Mouse (Mus musculus): ENCODE data around the gene Slc16a12. TPM values are rescaled to one million over a fixed set of nuclear protein-coding genes. Genes with fewer than 3 reads are reported as not detected.

The Slc16a12 gene
- polyA plus RNA-seq, 1 experiment = 2.0 TPM

DNA sequence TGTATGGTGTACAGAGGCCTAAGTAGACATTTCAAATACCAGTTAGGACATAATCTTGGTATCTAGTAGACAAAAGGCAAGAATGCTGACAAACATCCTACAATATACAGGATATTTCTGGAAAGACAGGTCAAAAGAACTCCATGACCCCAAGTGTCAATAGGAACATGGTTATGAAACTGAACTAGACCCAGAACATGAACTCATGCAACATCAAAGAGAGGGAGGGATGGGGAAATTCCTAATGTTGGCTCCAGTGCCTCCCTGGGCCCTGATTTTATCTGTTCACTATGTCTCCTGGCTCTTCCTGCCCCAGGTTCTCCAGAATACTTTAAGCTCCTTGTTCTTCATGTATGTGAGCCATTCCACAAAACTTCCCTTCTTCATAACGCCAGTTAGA is 31.2 kb downstream of the Slc16a12 start:
- Histone ChIP-seq H3K27ac (ENCODE audit: insufficient read depth, low read length) (no peak overlapping the region), H3K4me3 (ENCODE audit: insufficient read depth, low read length) (no peak overlapping the region), H3K4me1 (ENCODE audit: control insufficient read depth, insufficient read depth, low read length) (no peaks in the 10 kb centered on the region)
- no peak for TF ChIP-seq POLR2A (IDR thresholded peaks at IDR 0.05; ENCODE audit: extremely low read depth, insufficient read depth, low read length)
- TF ChIP-seq CTCF (IDR thresholded peaks at IDR 0.05; ENCODE audit: extremely low read depth, insufficient read depth, low read length) = no peak

DNA sequence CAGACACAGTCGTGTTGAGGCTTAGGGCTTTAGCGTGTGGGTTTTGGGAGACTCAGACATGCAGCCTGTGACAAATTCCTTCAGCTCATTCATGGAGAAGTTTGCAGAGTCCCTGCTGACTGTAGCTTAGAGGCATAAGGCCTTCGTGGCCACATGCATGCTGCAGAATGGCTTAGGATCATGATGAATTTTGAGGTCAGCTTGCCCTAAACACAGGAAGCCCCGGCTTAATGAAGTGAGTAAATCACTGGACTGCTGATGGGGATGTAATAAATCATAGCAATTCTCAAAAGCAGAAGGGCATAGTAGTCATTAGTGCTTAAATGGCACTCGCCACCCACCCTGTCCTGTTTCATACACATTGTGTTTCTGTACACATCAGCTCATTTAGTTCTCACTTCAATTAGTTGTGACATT is 32.8 kb downstream of the Slc16a12 start:
- H3K27ac ChIP-seq (ENCODE audit: insufficient read depth, low read length) = no peak overlapping the region
- no peaks in the 10 kb centered on the region for H3K4me1 ChIP-seq (ENCODE audit: control insufficient read depth, insufficient read depth, low read length)
- TF ChIP-seq POLR2A (IDR thresholded peaks at IDR 0.05; ENCODE audit: extremely low read depth, insufficient read depth, low read length) (no peak), CTCF (IDR thresholded peaks at IDR 0.05; ENCODE audit: extremely low read depth, insufficient read depth, low read length) (no peak)
- no peak overlapping the region for H3K4me3 ChIP-seq (ENCODE audit: insufficient read depth, low read length)

DNA sequence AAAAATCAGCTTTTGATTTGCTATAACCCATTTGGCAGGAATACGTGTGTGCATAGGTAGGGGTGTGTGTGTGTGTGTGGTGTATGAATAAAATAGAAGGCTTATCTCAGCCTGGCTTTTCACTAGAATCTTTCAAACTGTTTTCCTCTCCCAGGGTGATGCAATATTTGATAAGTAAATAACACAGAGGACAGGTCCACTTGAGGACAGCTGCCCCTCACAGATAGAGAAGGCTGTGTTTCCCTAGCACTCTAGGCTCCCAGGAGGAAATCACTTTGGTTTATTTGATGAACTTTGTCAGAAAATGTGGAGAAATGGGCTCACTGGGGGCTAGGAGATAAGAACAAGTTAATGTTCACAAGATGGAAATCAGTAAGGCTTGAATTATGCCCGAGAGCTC is 35.0 kb downstream of the Slc16a12 start:
- no peak overlapping the region for H3K4me3 ChIP-seq (ENCODE audit: insufficient read depth, low read length)
- no peak overlapping the region for H3K27ac ChIP-seq (ENCODE audit: insufficient read depth, low read length)
- TF ChIP-seq POLR2A (IDR thresholded peaks at IDR 0.05; ENCODE audit: extremely low read depth, insufficient read depth, low read length) = no peak
- TF ChIP-seq CTCF (IDR thresholded peaks at IDR 0.05; ENCODE audit: extremely low read depth, insufficient read depth, low read length) = no peak
- no peaks in the 10 kb centered on the region for H3K4me1 ChIP-seq (ENCODE audit: control insufficient read depth, insufficient read depth, low read length)

DNA sequence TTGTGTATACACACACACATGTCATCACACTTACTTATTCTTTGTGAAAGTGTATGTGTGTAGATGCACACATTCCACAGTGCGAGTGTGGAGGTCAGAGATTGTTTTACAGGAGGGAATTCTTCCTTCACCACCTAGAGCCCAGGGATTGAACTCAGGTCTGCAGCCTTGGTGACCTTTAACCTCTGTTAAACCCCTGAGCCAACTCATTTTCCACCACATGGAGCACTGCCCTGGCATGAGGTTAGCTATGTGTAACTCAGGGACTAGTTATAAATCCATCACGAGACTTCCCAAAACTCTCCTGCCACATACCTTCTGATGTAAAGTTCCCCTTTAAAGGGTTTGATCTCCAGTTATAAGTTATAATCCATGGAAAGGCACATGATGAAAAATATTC is 38.9 kb downstream of the Slc16a12 start:
- Histone ChIP-seq H3K27ac (ENCODE audit: insufficient read depth, low read length) (no peak overlapping the region), H3K4me1 (ENCODE audit: control insufficient read depth, insufficient read depth, low read length) (no peaks in the 10 kb centered on the region), H3K4me3 (ENCODE audit: insufficient read depth, low read length) (no peak overlapping the region)
- TF ChIP-seq CTCF (IDR thresholded peaks at IDR 0.05; ENCODE audit: extremely low read depth, insufficient read depth, low read length) (no peak), POLR2A (IDR thresholded peaks at IDR 0.05; ENCODE audit: extremely low read depth, insufficient read depth, low read length) (no peak)

DNA sequence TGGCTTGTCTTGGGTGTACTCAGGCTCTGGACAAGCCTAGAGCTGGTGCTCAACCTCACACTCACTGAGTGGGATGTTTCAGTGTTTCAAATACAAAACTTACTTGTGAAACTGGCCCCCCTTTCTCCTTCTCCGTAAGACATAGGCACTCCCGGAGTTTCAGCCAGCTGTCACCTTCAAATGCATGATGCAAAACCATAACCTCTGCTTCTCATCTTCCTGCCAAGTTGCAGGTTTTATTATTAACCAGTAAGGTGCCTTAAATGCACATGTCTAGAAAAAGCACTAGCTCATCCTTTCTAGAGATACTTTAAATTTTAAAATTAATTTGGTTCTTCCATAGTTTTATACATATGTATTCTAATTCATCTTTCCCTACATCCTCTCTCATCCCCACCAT is 39.5 kb downstream of the Slc16a12 start:
- H3K27ac ChIP-seq (ENCODE audit: insufficient read depth, low read length) = no peak overlapping the region
- no peak overlapping the region for H3K4me3 ChIP-seq (ENCODE audit: insufficient read depth, low read length)
- TF ChIP-seq POLR2A (IDR thresholded peaks at IDR 0.05; ENCODE audit: extremely low read depth, insufficient read depth, low read length) = no peak
- TF ChIP-seq CTCF (IDR thresholded peaks at IDR 0.05; ENCODE audit: extremely low read depth, insufficient read depth, low read length) = no peak
- no peaks in the 10 kb centered on the region for H3K4me1 ChIP-seq (ENCODE audit: control insufficient read depth, insufficient read depth, low read length)

DNA sequence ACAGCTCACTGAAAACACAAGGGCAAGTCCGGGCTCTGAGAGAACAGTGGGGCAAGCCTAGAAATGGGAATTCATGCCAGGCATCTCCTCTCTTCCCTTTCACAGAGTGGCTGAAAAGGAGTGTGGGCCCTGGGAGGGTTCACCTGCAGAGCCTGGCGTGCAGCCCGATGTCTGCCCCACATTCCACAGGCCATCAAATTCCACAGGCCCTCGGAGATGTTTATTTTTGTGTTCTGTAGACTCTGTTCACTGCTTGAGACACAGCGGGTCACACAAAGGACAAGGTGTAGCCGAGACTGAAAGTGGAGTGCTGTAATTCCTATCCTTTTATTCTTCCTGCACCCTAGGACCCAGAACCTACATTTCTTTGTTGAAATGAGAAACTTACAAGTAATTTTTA is 40.8 kb downstream of the Slc16a12 start:
- Histone ChIP-seq H3K4me3 (ENCODE audit: insufficient read depth, low read length) (no peak overlapping the region), H3K4me1 (ENCODE audit: control insufficient read depth, insufficient read depth, low read length) (no peaks in the 10 kb centered on the region), H3K27ac (ENCODE audit: insufficient read depth, low read length) (no peak overlapping the region)
- TF ChIP-seq POLR2A (IDR thresholded peaks at IDR 0.05; ENCODE audit: extremely low read depth, insufficient read depth, low read length) (no peak), CTCF (IDR thresholded peaks at IDR 0.05; ENCODE audit: extremely low read depth, insufficient read depth, low read length) (no peak)

DNA sequence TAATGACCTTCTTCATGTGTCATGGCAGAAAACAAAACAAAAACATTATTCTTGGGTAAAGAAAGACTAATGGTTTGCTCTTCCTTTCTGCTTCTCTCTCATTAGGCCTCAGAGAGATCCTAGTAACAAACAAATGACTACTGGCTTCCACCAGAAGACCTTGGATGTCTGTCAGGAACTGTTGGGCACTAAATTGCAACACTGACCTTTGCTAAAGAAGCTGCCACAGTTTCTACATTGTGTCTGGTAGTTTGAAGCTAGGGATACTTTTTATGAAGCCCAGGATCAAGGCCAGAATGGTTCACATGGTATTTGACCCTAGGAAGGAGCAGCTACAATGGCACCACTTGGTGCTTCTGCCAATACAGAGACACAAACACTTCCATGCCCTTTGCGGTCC is 41.9 kb downstream of the Slc16a12 start:
- Histone ChIP-seq H3K27ac (ENCODE audit: insufficient read depth, low read length) (no peak overlapping the region), H3K4me3 (ENCODE audit: insufficient read depth, low read length) (no peak overlapping the region), H3K4me1 (ENCODE audit: control insufficient read depth, insufficient read depth, low read length) (no peaks in the 10 kb centered on the region)
- TF ChIP-seq POLR2A (IDR thresholded peaks at IDR 0.05; ENCODE audit: extremely low read depth, insufficient read depth, low read length) (no peak), CTCF (IDR thresholded peaks at IDR 0.05; ENCODE audit: extremely low read depth, insufficient read depth, low read length) (no peak)

DNA sequence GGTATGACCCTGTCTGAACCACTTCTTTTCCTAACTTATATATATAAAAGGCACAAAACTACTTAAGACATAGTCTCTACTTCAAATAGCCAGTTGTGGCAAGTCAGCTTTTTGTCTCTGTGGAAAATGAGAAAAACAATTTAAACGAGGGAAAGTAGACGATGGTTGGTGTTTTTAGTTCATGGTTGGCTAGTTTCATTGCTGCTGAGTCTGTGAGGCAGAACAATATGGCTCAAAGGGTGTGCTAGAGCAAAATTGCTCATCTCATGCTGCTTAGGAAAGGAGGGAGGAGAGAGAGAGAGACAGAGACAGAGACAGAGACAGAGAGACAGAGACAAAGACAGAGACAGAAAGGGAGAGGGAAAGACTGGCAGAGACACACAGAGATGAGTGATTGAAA is 47.8 kb downstream of the Slc16a12 start:
- Histone ChIP-seq H3K4me3 (ENCODE audit: insufficient read depth, low read length) (no peak overlapping the region), H3K4me1 (ENCODE audit: control insufficient read depth, insufficient read depth, low read length) (no peaks in the 10 kb centered on the region), H3K27ac (ENCODE audit: insufficient read depth, low read length) (no peak overlapping the region)
- TF ChIP-seq POLR2A (IDR thresholded peaks at IDR 0.05; ENCODE audit: extremely low read depth, insufficient read depth, low read length) = no peak
- TF ChIP-seq CTCF (IDR thresholded peaks at IDR 0.05; ENCODE audit: extremely low read depth, insufficient read depth, low read length) = no peak

DNA sequence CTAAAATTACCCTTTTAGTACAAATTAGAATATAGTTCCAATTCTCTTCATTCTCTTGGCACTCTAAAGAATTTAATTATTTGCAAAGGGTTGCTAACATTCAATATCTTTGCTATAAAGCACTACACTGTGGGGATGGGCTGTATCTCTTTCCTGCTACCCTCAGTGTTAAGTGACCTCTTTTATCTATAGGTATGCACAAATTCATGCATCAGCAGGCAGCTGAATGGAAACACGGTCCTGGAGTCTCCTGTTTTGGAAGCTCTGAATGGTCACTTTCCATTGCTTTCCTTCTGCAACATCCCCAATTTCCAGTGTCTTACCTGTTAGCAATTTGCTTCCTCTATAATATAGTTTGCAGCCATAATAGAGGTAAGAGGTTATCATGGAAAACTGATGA is 48.2 kb downstream of the Slc16a12 start:
- no peak overlapping the region for H3K27ac ChIP-seq (ENCODE audit: insufficient read depth, low read length)
- H3K4me1 ChIP-seq (ENCODE audit: control insufficient read depth, insufficient read depth, low read length) = no peaks in the 10 kb centered on the region
- TF ChIP-seq CTCF (IDR thresholded peaks at IDR 0.05; ENCODE audit: extremely low read depth, insufficient read depth, low read length) (no peak), POLR2A (IDR thresholded peaks at IDR 0.05; ENCODE audit: extremely low read depth, insufficient read depth, low read length) (no peak)
- no peak overlapping the region for H3K4me3 ChIP-seq (ENCODE audit: insufficient read depth, low read length)

DNA sequence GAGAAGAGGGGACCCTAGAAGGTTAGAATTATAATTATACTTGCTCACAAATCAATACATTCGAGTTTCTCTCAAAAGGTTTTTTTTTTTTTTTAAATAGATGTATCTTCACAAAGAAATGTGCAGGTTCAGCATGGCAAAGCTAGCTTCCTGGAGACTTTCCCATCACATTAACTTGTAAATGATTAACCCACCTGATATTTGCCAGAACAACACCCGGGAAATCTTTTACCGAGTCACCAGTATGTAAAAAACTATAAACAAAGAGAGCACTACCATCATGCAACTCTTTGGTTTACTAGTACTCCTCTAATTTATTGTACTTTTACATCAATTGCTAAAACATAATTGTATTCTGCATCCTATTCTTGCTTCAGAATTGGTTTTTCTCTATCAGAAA is 48.7 kb downstream of the Slc16a12 start:
- Histone ChIP-seq H3K27ac (ENCODE audit: insufficient read depth, low read length) (no peak overlapping the region), H3K4me1 (ENCODE audit: control insufficient read depth, insufficient read depth, low read length) (no peaks in the 10 kb centered on the region), H3K4me3 (ENCODE audit: insufficient read depth, low read length) (no peak overlapping the region)
- TF ChIP-seq CTCF (IDR thresholded peaks at IDR 0.05; ENCODE audit: extremely low read depth, insufficient read depth, low read length) = no peak
- no peak for TF ChIP-seq POLR2A (IDR thresholded peaks at IDR 0.05; ENCODE audit: extremely low read depth, insufficient read depth, low read length)

DNA sequence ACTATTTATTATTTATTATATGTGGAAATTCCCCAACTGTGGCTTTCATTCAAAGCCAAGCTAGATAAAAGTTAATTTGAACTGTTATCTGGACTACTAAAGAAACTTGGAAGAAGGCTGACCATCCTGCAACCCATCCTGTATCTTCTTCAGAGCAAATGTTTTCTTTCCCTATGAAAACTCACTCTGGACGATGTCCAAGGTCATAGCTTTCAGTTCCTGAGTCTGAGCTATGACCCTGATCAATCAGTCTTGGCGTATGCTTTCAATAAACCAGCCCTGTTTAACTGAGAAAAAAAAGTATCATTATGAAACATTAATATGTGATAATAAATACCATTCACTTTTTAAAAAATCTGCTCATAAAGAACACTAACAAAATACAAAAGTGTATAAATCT is 49.6 kb downstream of the Slc16a12 start:
- no peak for TF ChIP-seq POLR2A (IDR thresholded peaks at IDR 0.05; ENCODE audit: extremely low read depth, insufficient read depth, low read length)
- TF ChIP-seq CTCF (IDR thresholded peaks at IDR 0.05; ENCODE audit: extremely low read depth, insufficient read depth, low read length) = no peak
- Histone ChIP-seq H3K27ac (ENCODE audit: insufficient read depth, low read length) (no peak overlapping the region), H3K4me3 (ENCODE audit: insufficient read depth, low read length) (no peak overlapping the region), H3K4me1 (ENCODE audit: control insufficient read depth, insufficient read depth, low read length) (no peaks in the 10 kb centered on the region)

Data from cortical plate, adult 2 months (tissue).